Comparison of ENCODE assay signal across 11 mouse cellular contexts in the genomic region with DNA sequence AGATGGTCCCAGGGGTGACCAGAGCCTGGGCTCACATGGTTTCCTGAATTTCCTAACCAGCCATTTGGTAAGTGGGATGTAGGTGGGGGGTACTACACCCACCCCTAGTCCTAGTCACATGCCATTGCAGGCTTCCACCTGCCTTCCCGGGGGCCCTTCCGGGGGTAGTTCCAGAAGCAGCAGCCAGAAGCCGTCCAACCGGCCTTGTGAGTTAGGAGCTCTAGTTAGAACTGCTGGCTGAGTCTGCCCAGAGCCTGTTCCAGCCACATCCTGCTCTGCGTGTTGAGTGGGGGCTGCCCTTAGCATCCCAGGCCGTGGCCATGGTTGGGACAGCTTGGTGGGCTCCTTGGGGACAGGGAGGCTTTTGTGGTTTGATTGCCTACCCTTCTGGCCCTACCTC. TPM values are rescaled to one million over a fixed set of nuclear protein-coding genes. Genes with fewer than 3 reads are reported as not detected.
DNase-seq lines count a peak whose midpoint lies in the region; ATAC-seq and TF ChIP-seq lines count a peak whose summit lies in the region.
"Had no signal": no experiment of that assay in that cellular context is flagged by ENCODE, and none has a peak within 500 bp of the region (broad histone marks: within the 10 kb centered on the region; RNA-seq: fewer than 3 reads in every experiment).

No protein-coding gene starts in this region.

- WGBS in liver, postnatal 0 days (ENCODE audit: insufficient replicate concordance), result 76% methylated on average over 6 of the region's 6 CpGs
- 86% methylated on average over 6 of the region's 6 CpGs for WGBS in liver, embryonic 12.5 days (ENCODE audit: insufficient replicate concordance)
- WGBS in embryonic facial prominence, embryonic 13.5 days, result 60% methylated on average over 6 of the region's 6 CpGs
- whole genome bisulfite sequencing in stomach, embryonic 15.5 days, result 63% methylated on average over 6 of the region's 6 CpGs
- 85% methylated on average over 6 of the region's 6 CpGs for WGBS in heart, embryonic 10.5 days

- no peak for ATAC-seq in liver, postnatal 0 days
- no peak for ATAC-seq in liver, embryonic 12.5 days
- ATAC-seq in embryonic facial prominence, embryonic 13.5 days (ENCODE audit: insufficient number of reproducible peaks, insufficient read depth, low FRiP score, low TSS enrichment, low read depth), result peak; percentile 33; the same call in 1 of the 2 replicates
- 0 out of 2 replicates have a peak, but pooled peaks have one; percentile 8 for ATAC-seq in stomach, embryonic 15.5 days (ENCODE audit: insufficient read depth, low FRiP score, low read depth)

- no peaks in the 10 kb centered on the region for H3K27me3 ChIP-seq in liver, postnatal 0 days (ENCODE audit: insufficient read depth, low read length)
- no peaks in the 10 kb centered on the region for H3K27me3 ChIP-seq in liver, embryonic 12.5 days (replicated peaks)
- H3K27me3 ChIP-seq in embryonic facial prominence, embryonic 13.5 days, result no peaks in the 10 kb centered on the region
- no peaks in the 10 kb centered on the region for H3K27me3 ChIP-seq in stomach, embryonic 15.5 days (replicated peaks)
- no peaks in the 10 kb centered on the region for H3K27me3 ChIP-seq in heart, embryonic 10.5 days (ENCODE audit: insufficient read depth, poor library complexity, severe bottlenecking)
- H3K27me3 ChIP-seq: hindbrain, embryonic 15.5 days had no signal

- DNase-seq in liver, postnatal 0 days, result no peak
- peak; percentile 79 for DNase-seq in kidney, postnatal 10 days
- no peak for DNase-seq in frontal cortex, adult 2 months (ENCODE audit: extremely low spot score in 1 of 2, low spot score in 1 of 2)
- no peak for DNase-seq in spleen, postnatal 4 days (ENCODE audit: low spot score in 2 of 2)
- DNase-seq in heart, embryonic 10.5 days (ENCODE audit: low spot score), result no peak
- DNase-seq: cerebellum, adult 9-10 months had no signal

- H3K27ac ChIP-seq in liver, postnatal 0 days (ENCODE audit: low read depth), result 0 out of 2 replicates have a peak overlapping the region, but pooled peaks have one; percentile 22
- no peak overlapping the region; the same call in 1 of the 2 replicates for H3K27ac ChIP-seq in liver, embryonic 12.5 days
- peak overlapping the region; percentile 58 for H3K27ac ChIP-seq in embryonic facial prominence, embryonic 13.5 days
- peak overlapping the region; percentile 70 for H3K27ac ChIP-seq in stomach, embryonic 15.5 days
- H3K27ac ChIP-seq in heart, embryonic 10.5 days, result no peak overlapping the region
- H3K27ac ChIP-seq: hindbrain, embryonic 15.5 days had no signal

- no peak overlapping the region for H3K4me2 ChIP-seq in liver, postnatal 0 days (ENCODE audit: low read depth, low read length)
- no peak overlapping the region for H3K4me2 ChIP-seq in liver, embryonic 12.5 days
- H3K4me2 ChIP-seq in embryonic facial prominence, embryonic 13.5 days, result peak overlapping the region; percentile 28
- peak overlapping the region; percentile 24; the same call in 1 of the 2 replicates for H3K4me2 ChIP-seq in stomach, embryonic 15.5 days
- H3K4me2 ChIP-seq: hindbrain, embryonic 15.5 days; midbrain, embryonic 11.5 days had no signal

- no peak overlapping the region for H3K9ac ChIP-seq in liver, postnatal 0 days (replicated peaks)
- no peak overlapping the region for H3K9ac ChIP-seq in liver, embryonic 12.5 days
- H3K9ac ChIP-seq in embryonic facial prominence, embryonic 13.5 days, result peak overlapping the region; percentile 37
- no peak overlapping the region for H3K9ac ChIP-seq in stomach, embryonic 15.5 days
- H3K9ac ChIP-seq: hindbrain, embryonic 15.5 days had no signal

- H3K9me3 ChIP-seq in liver, postnatal 0 days (ENCODE audit: low read length), result no peaks in the 10 kb centered on the region
- H3K9me3 ChIP-seq in liver, embryonic 12.5 days (replicated peaks), result no peaks in the 10 kb centered on the region
- H3K9me3 ChIP-seq in embryonic facial prominence, embryonic 13.5 days, result no peaks in the 10 kb centered on the region
- H3K9me3 ChIP-seq in stomach, embryonic 15.5 days, result no peaks in the 10 kb centered on the region
- no peaks in the 10 kb centered on the region for H3K9me3 ChIP-seq in heart, embryonic 10.5 days
- H3K9me3 ChIP-seq: hindbrain, embryonic 15.5 days had no signal

- peaks cover 33% of the 10 kb centered on the region for H3K4me1 ChIP-seq in liver, postnatal 0 days (ENCODE audit: insufficient read depth)
- peaks cover 37% of the 10 kb centered on the region for H3K4me1 ChIP-seq in liver, embryonic 12.5 days
- peaks cover 37% of the 10 kb centered on the region for H3K4me1 ChIP-seq in embryonic facial prominence, embryonic 13.5 days
- H3K4me1 ChIP-seq in stomach, embryonic 15.5 days, result peaks cover 43% of the 10 kb centered on the region
- H3K4me1 ChIP-seq in heart, embryonic 10.5 days, result peaks cover 38% of the 10 kb centered on the region

- no peak for TF ChIP-seq CTCF in liver, postnatal 0 days (IDR thresholded peaks at IDR 0.05; ENCODE audit: low read depth)

- no peak for TF ChIP-seq EP300 in liver, postnatal 0 days (IDR thresholded peaks at IDR 0.05; ENCODE audit: low read depth)

- peaks cover 66% of the 10 kb centered on the region for H3K36me3 ChIP-seq in liver, postnatal 0 days (replicated peaks; ENCODE audit: insufficient read depth, low read length)
- H3K36me3 ChIP-seq in liver, embryonic 12.5 days, result peaks cover 86% of the 10 kb centered on the region
- H3K36me3 ChIP-seq in embryonic facial prominence, embryonic 13.5 days, result peaks cover 71% of the 10 kb centered on the region
- H3K36me3 ChIP-seq in stomach, embryonic 15.5 days, result peaks cover 35% of the 10 kb centered on the region
- peaks cover 81% of the 10 kb centered on the region for H3K36me3 ChIP-seq in heart, embryonic 10.5 days
- H3K36me3 ChIP-seq: hindbrain, embryonic 15.5 days had no signal

- H3K4me3 ChIP-seq in liver, postnatal 0 days (ENCODE audit: low read depth, low read length), result no peak overlapping the region
- no peak overlapping the region for H3K4me3 ChIP-seq in liver, embryonic 12.5 days
- no peak overlapping the region for H3K4me3 ChIP-seq in embryonic facial prominence, embryonic 13.5 days
- H3K4me3 ChIP-seq in stomach, embryonic 15.5 days (replicated peaks), result no peak overlapping the region
- no peak overlapping the region for H3K4me3 ChIP-seq in heart, embryonic 10.5 days
- H3K4me3 ChIP-seq: hindbrain, embryonic 15.5 days had no signal

RNA-seq across cellular contexts. Expression of a gene that starts 5.0 kb away (rescaled TPM):
- 37.8 and 43.5 TPM in 2 replicates for polyA plus RNA-seq in liver, postnatal 0 days (2015; fragmentation: Nextera tagmentation; extraction: Ambion mirVana)
- 153 and 154 TPM in 2 replicates for polyA plus RNA-seq in liver, embryonic 12.5 days (2016; fragmentation: Nextera tagmentation; extraction: Ambion mirVana)
- 135 and 143 TPM in 2 replicates for polyA plus RNA-seq in embryonic facial prominence, embryonic 13.5 days (2015; fragmentation: Nextera tagmentation; extraction: Ambion mirVana)
- 103 and 110 TPM in 2 replicates for polyA plus RNA-seq in stomach, embryonic 15.5 days (2015; fragmentation: Nextera tagmentation; extraction: Ambion mirVana)
- 1.8 and 2.1 TPM in 2 replicates for polyA plus RNA-seq in frontal cortex, adult 2 months (2012; rRNA removed)
- 136 and 163 TPM in 2 replicates for polyA plus RNA-seq in heart, embryonic 10.5 days (2016; fragmentation: Nextera tagmentation; extraction: Ambion mirVana)

RNA-seq across cellular contexts. Expression of a gene that starts 8.0 kb away (rescaled TPM):
- not detected in 2 replicates for polyA plus RNA-seq in liver, postnatal 0 days (2015; fragmentation: Nextera tagmentation; extraction: Ambion mirVana)
- polyA plus RNA-seq in liver, embryonic 12.5 days (2016; fragmentation: Nextera tagmentation; extraction: Ambion mirVana), result not detected in 2 replicates
- polyA plus RNA-seq in embryonic facial prominence, embryonic 13.5 days (2015; fragmentation: Nextera tagmentation; extraction: Ambion mirVana), result not detected in 2 replicates
- polyA plus RNA-seq in stomach, embryonic 15.5 days (2015; fragmentation: Nextera tagmentation; extraction: Ambion mirVana), result not detected in 2 replicates
- polyA plus RNA-seq in frontal cortex, adult 2 months (2012; rRNA removed), result not detected in 2 replicates
- not detected in 2 replicates for polyA plus RNA-seq in heart, embryonic 10.5 days (2016; fragmentation: Nextera tagmentation; extraction: Ambion mirVana)
- polyA plus RNA-seq: hindbrain, embryonic 15.5 days; midbrain, embryonic 11.5 days had no signal

RNA-seq across cellular contexts. Expression of a gene that starts 15.4 kb away (rescaled TPM):
- polyA plus RNA-seq in liver, postnatal 0 days (2015; fragmentation: Nextera tagmentation; extraction: Ambion mirVana), result 25.8 and 26.8 TPM in 2 replicates
- polyA plus RNA-seq in liver, embryonic 12.5 days (2016; fragmentation: Nextera tagmentation; extraction: Ambion mirVana), result 28.3 and 30.2 TPM in 2 replicates
- polyA plus RNA-seq in embryonic facial prominence, embryonic 13.5 days (2015; fragmentation: Nextera tagmentation; extraction: Ambion mirVana), result 65.8 and 83.2 TPM in 2 replicates
- 90.7 and 93.1 TPM in 2 replicates for polyA plus RNA-seq in stomach, embryonic 15.5 days (2015; fragmentation: Nextera tagmentation; extraction: Ambion mirVana)
- 10.8 and 11.2 TPM in 2 replicates for polyA plus RNA-seq in frontal cortex, adult 2 months (2012; rRNA removed)
- polyA plus RNA-seq in heart, embryonic 10.5 days (2016; fragmentation: Nextera tagmentation; extraction: Ambion mirVana), result 81.7 and 93.2 TPM in 2 replicates

RNA-seq across cellular contexts. Expression of a gene that starts 17.8 kb away (rescaled TPM):
- polyA plus RNA-seq in liver, postnatal 0 days (2015; fragmentation: Nextera tagmentation; extraction: Ambion mirVana), result 5.0 and 5.8 TPM in 2 replicates
- polyA plus RNA-seq in liver, embryonic 12.5 days (2016; fragmentation: Nextera tagmentation; extraction: Ambion mirVana), result 13.6 and 13.9 TPM in 2 replicates
- 36.5 and 36.9 TPM in 2 replicates for polyA plus RNA-seq in embryonic facial prominence, embryonic 13.5 days (2015; fragmentation: Nextera tagmentation; extraction: Ambion mirVana)
- polyA plus RNA-seq in stomach, embryonic 15.5 days (2015; fragmentation: Nextera tagmentation; extraction: Ambion mirVana), result 27.8 and 33.9 TPM in 2 replicates
- 43.8 and 49.9 TPM in 2 replicates for polyA plus RNA-seq in frontal cortex, adult 2 months (2012; rRNA removed)
- 34.6 and 35.6 TPM in 2 replicates for polyA plus RNA-seq in heart, embryonic 10.5 days (2016; fragmentation: Nextera tagmentation; extraction: Ambion mirVana)

RNA-seq across cellular contexts. Expression of a gene that starts 31.5 kb away (rescaled TPM):
- 2.6 and 3.1 TPM in 2 replicates for polyA plus RNA-seq in liver, postnatal 0 days (2015; fragmentation: Nextera tagmentation; extraction: Ambion mirVana)
- polyA plus RNA-seq in liver, embryonic 12.5 days (2016; fragmentation: Nextera tagmentation; extraction: Ambion mirVana), result 3.8 and 4.1 TPM in 2 replicates
- 4.1 and 4.3 TPM in 2 replicates for polyA plus RNA-seq in embryonic facial prominence, embryonic 13.5 days (2015; fragmentation: Nextera tagmentation; extraction: Ambion mirVana)
- 6.6 and 7.8 TPM in 2 replicates for polyA plus RNA-seq in stomach, embryonic 15.5 days (2015; fragmentation: Nextera tagmentation; extraction: Ambion mirVana)
- polyA plus RNA-seq in frontal cortex, adult 2 months (2012; rRNA removed), result 4.5 and 5.0 TPM in 2 replicates
- 6.8 and 9.5 TPM in 2 replicates for polyA plus RNA-seq in heart, embryonic 10.5 days (2016; fragmentation: Nextera tagmentation; extraction: Ambion mirVana)

Comparison
In these comparisons a context has a peak if more than half of its experiments do, and no peak if none do; other contexts are left out.
1. H3K27ac ChIP-seq: peak in liver, postnatal 0 days (single experiment), embryonic facial prominence, embryonic 13.5 days (single experiment) and stomach, embryonic 15.5 days (single experiment); none in liver, embryonic 12.5 days (single experiment) and heart, embryonic 10.5 days (single experiment).
2. ATAC-seq: peak in embryonic facial prominence, embryonic 13.5 days (single experiment) and stomach, embryonic 15.5 days (single experiment); none in liver, postnatal 0 days (single experiment) and liver, embryonic 12.5 days (single experiment).
3. H3K4me2 ChIP-seq: peak in embryonic facial prominence, embryonic 13.5 days (single experiment) and stomach, embryonic 15.5 days (single experiment); none in liver, postnatal 0 days (single experiment) and liver, embryonic 12.5 days (single experiment).
4. RNA of a gene that starts 5.0 kb away (polyA plus RNA-seq): 136 to 163 TPM in heart, embryonic 10.5 days, 153 to 154 TPM in liver, embryonic 12.5 days, 135 to 143 TPM in embryonic facial prominence, embryonic 13.5 days, 103 to 110 TPM in stomach, embryonic 15.5 days and 37.8 to 43.5 TPM in liver, postnatal 0 days; 1.8 to 2.1 TPM in frontal cortex, adult 2 months; every median in the first group is over 10 times any median in the second.